Mouse (Mus musculus): ENCODE measurements around the gene Wdr45. TPM values are rescaled to one million over a fixed set of nuclear protein-coding genes. Genes with fewer than 3 reads are reported as not detected.

The Wdr45 gene
- total RNA-seq (2023), result 111 TPM

GRCm38 (mm10) chrX:7714135-7714899, at the start of gene Wdr45:
Gene Wdr45 (plus strand): TSS chrX:7714333.

GRCm38 (mm10) chrX:7670921-7671623, 43.1 kb upstream of the Wdr45 start, which contains the start of gene Plp2:
Gene Plp2 (minus strand): TSS chrX:7671390.

GRCm38 (mm10) chrX:7680864-7681263, 33.3 kb upstream of the Wdr45 start, which contains the start of gene Magix:
Gene Magix (minus strand): TSS chrX:7681251.

DNA sequence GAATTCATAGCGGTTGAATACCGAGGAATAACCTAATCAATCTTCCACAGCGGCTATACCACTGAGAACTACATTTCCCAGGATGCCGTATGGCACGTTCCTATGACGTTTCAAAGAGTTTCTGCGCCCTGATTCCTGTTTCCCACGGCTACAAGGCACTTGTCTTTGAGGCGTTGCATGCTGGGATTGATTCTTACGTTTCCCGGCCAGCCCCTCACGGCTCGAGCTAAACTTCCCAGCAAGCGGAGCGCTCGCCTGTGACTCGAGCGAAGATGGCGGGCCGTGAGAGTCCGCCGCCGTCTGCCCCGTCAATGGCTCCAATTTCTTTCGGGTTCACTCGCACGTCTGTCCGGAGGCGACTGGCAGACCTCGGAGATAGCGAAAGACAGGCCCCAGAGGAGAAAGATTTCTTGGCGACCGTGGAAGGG, 17.2 kb upstream of the Wdr45 start, which contains the start of gene Gpkow:
Gpkow (plus strand) TSS at position 178 of the 428 bp plus-strand sequence.

GRCm38 (mm10) chrX:7721514-7722281, 7.6 kb downstream of the Wdr45 start, which contains the start of gene Gm45208:
Gene Gm45208 (plus strand): TSS chrX:7722245.

DNA sequence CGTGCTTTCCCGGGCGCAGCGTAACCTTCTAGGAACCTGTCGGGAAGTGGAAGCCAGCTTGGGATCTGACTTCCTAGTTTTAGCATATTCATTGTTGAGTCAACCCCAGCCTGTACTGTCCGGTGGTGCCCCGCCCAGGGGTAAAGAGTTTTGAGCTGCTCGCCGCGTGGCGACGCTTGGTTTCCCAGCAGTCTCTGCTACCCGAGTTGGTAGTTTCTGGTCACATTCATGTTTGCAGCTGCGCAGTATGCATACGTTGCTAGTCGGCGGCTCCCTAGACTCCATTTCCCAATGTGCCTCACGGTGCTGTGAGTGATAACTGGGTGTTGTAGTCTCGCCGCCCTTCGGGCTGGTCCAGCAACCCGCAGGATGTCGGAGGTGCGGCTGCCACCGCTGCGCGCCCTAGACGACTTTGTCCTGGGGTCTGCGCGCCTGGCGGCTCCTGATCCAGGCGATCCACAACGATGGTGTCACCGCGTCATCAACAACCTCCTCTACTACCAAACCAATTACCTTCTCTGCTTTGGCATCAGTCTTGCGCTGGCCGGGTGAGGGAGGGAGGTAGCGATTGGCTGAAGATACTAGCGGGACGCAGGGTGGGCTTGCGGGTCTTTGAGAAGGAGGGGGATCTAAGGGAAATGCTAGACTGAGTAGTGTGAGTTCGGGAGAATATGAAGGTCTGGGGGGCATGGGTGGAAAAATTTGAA, 14.2 kb downstream of the Wdr45 start, which contains the start of gene Praf2:
Praf2 (plus strand) TSS at position 225 of the 707 bp plus-strand sequence.

GRCm38 (mm10) chrX:7750432-7751116, 36.4 kb downstream of the Wdr45 start, which contains the start of gene Ccdc120:
Gene Ccdc120 (minus strand): TSS chrX:7750905.

DNA sequence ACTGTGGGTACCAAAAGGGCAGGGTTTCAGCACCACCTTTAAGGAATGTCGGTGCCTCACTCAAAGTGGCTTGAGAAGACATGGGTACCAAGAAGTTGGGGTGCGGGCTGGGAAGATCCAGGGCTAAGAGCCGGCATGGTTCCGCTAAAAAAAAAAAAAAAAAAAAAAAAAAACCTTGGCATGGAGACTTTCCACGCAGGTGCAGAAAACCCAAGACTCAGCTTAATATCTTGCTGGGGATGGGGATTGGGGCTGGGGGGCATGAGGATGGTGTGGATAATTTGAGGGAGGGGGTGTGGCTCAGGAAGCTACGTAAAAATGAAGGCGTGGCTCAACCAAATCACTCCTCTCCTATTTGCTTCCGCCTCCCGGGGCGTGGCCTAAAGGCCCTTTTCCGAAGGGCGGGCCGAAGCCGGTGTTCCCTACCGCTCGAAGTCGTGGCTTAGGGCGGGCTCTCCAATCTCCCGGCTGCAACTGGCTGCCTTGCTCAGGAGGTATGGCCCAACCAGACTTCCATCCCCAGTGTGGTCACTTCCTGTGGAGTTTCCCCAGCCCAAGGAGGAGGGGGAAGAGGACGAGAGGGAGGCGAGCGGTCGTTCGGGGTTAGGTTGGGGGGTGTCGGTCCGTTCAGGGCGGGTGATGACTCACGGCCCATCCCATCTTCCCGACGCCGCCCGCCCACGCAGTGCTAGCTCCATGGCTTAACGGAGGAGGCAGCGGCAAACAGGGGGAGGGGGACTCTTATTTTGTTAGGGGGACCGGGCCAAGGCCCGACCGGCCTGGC, 48.2 kb downstream of the Wdr45 start, which contains the start of gene Tfe3:
Tfe3 (plus strand) TSS at position 424 of the 784 bp plus-strand sequence.

Other genes with a start within 250 kb of the Wdr45 start
- 1.1 TPM for gene Foxp3, start 140.7 kb upstream of the Wdr45 start, total RNA-seq (2023)
- gene Ppp1r3f, start 140.1 kb upstream of the Wdr45 start, total RNA-seq (2023), result 18.8 TPM
- gene Ccdc22, start 108.8 kb upstream of the Wdr45 start, total RNA-seq (2023), result 27.6 TPM
- not detected for gene Cacna1f, start 107.2 kb upstream of the Wdr45 start, total RNA-seq (2023)
- 0.49 TPM for gene Syp, start 75.9 kb upstream of the Wdr45 start, total RNA-seq (2023)
- 31.4 TPM for gene Prickle3, start 57.1 kb upstream of the Wdr45 start, total RNA-seq (2023)
- gene Plp2, start 42.9 kb upstream of the Wdr45 start, total RNA-seq (2023), result 43.3 TPM
- gene Magix, start 33.1 kb upstream of the Wdr45 start, total RNA-seq (2023), result not detected
- gene Gpkow, start 17.2 kb upstream of the Wdr45 start, total RNA-seq (2023), result 49.5 TPM
- gene Gm45208, start 7.9 kb downstream of the Wdr45 start, total RNA-seq (2023), result not detected
- gene Praf2, start 14.1 kb downstream of the Wdr45 start, total RNA-seq (2023), result 17.0 TPM
- not detected for gene Ccdc120, start 36.6 kb downstream of the Wdr45 start, total RNA-seq (2023)
- 22.2 TPM for gene Tfe3, start 48.2 kb downstream of the Wdr45 start, total RNA-seq (2023)
- 175 TPM for gene Gripap1, start 75.4 kb downstream of the Wdr45 start, total RNA-seq (2023)
- gene Kcnd1, start 108.0 kb downstream of the Wdr45 start, total RNA-seq (2023), result 0.80 TPM
- gene Otud5, start 127.0 kb downstream of the Wdr45 start, total RNA-seq (2023), result 214 TPM
- 121 TPM for gene Pim2, start 163.9 kb downstream of the Wdr45 start, total RNA-seq (2023)
- 38.3 TPM for gene Slc35a2, start 169.7 kb downstream of the Wdr45 start, total RNA-seq (2023)
- gene Pqbp1, start 184.9 kb downstream of the Wdr45 start, total RNA-seq (2023), result 68.3 TPM
- 31.9 TPM for gene Timm17b, start 185.0 kb downstream of the Wdr45 start, total RNA-seq (2023)
- gene Gm10491, start 193.5 kb downstream of the Wdr45 start, total RNA-seq (2023), result not detected
- not detected for gene Gm10490, start 195.2 kb downstream of the Wdr45 start, total RNA-seq (2023)
- gene Pcsk1n, start 205.5 kb downstream of the Wdr45 start, total RNA-seq (2023), result not detected
- gene Eras, start 214.3 kb downstream of the Wdr45 start, total RNA-seq (2023), result not detected
- gene Hdac6, start 233.6 kb downstream of the Wdr45 start, total RNA-seq (2023), result 11.2 TPM

Data from CD8-positive naive resting alpha-beta T cell, adult 57 days (primary cell).